Mouse (Mus musculus) urinary bladder, postnatal 4 days (tissue): ENCODE measurements at regions not wholly inside any gene's neighbourhood (a gene's known extent, or its start where the extent isn't known, plus 50 kb on each side); places are given as distances from the start of the nearest gene placed in this dataset.
"Not testable (repeated sequence)": the region's sequence is repeated elsewhere in the genome, so short reads cannot be mapped to it uniquely, and the experiment has no call there.

Source experiments
- DNase-seq, 2 experiments: peaks; one replicate each; pipeline ENCODE4 v3.0.0; 2021 to 2022; ENCODE audit warnings: low spot score in 2 of 2

DNA sequence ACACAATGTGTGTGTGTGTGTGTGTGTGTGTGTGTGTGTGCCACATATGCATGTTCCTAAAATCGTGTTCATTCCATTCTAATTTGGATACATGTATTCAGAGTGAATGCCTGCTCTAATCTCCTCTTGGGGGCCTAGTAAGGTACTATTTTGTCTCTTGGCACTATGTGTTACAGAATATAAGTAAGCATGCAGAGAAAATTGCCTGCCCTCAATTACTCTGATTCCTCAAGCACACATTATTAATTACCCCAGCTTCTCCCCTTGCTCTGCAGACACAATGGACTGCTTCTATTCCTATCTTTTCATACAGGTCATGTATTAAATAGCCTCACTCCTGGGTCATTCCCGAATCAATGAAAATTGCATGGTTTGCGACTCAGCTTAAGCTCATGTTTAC is 406.3 kb downstream of the Trib2 start:
- no peak for DNase-seq

DNA sequence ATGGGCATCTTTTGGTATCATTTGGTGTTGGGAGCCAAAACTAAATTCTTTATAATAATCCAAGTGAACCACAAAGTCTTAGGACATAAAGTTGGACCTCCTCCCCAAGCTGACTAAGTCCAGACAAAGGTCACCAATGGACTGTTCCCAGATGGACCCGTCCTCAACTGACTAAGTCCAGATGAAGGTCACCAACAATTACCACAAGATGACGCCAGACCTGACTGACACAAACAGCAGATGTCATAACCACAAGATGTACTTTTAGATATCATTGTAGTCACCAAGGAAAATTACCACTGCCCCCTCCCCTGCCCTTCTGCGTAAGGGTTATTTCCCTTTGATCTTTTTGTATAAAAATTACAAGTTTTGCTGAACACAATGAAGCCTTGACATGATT is 409.1 kb downstream of the Trib2 start:
- not testable (repeated sequence) for DNase-seq

DNA sequence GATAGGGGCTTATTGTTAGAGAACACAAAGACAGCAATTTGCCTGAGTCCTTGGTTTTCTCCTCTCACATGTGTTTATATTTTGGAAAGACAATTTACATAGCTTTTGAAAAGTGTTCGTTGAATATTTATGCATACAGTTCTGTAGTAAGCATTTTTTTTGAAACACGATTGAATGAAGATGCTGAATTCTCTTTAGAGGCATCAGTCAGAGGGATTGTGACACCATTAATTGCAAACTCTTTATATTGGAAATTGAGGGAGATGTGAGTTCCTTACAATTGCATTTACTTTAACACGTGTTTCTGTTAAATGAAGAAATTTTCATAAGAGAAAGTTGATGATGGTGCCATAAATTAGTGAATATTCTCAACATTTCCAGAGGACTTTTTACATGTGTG is 424.1 kb downstream of the Trib2 start:
- no peak for DNase-seq

DNA sequence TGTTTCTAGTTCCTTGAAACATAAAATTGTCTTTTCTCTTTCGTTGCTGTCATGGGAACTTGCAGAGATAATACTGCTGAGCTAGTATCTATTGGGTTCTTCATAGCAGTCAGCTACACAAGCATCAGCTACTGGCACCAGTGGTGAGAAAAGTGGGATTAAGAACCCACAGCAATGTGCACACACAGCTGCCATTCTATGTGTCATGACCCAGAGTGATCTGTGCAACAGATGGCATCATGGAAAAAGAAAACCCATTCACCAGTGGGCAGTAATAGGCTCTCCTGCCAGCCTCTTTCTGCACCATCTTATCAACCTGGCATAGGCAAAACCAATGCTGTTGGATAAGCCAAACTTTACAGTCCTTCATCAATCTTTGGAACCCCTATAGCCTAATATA is 428.1 kb downstream of the Trib2 start:
- DNase-seq, result no peak

DNA sequence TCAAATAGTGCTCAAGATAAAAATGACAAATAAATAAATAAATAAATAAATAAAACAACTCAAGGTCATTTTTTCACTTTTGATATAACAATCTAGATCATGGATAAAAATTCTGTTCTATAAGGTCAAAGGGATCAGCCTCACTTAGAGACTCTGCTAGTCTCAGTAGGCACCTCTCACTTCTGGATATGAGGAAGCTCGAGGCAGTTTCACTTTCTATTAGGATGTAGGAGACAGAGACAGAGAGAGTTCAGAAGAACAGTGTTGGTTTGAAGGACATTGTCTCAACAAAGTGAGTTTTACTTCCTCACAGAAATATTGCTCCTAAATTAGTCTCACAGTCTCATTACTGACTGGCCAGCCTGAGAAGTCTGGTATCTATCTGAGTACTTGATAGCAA is 458.9 kb downstream of the Trib2 start:
- DNase-seq, result no peak

DNA sequence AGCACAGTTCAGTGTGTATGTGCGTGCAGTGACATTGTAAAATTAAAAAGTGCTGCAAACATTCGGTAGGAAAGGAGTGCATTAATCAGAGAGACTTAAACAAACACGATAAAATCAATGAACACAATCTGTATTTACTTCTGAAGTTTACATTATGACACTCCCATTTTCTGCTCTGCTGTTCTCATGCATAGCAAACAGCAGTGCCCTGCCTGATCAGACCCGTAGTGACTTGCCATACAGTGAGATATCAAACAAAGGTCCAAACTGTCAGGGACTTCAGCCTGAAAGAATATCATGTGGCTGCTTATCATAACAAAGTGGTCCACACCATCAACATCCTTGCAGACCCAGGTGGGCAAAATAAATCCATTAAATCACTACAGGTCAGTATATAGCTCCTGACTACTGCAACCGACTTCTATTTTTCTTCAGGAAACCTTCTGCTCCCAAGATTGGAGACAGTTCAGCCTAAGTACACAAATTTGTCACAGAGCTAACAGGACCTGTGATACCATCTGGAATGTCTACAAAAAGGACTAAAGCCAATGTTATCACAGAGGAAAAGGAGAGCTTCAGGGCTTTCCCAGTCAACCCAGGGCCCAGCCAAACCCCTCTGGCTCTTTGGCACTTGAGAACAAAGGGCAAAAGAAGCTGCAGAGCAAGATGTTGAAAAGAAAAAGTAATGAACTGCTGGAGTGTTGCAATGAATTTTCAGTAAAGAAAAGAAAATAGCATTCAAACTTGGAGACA is 495.8 kb downstream of the Trib2 start:
- DNase-seq, result no peak

DNA sequence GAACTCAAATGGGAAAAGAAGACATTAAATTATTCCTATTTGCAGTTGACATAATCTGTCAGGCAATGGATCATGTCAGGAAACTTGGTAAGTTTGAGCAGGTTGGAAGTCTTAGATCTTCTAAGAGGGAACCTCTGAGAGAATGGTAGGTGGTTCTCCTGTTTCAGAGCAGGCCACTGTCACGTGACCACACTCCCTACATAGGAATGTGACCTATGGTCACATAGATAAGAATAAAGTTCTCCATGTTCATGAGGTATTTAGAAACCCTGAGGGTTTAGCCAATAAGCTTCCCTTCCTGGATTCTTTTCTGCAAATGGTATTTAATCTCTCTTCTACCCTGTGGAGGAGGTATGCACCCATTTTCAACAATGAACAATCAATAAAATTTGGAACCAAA is 497.1 kb downstream of the Trib2 start:
- no peak for DNase-seq

DNA sequence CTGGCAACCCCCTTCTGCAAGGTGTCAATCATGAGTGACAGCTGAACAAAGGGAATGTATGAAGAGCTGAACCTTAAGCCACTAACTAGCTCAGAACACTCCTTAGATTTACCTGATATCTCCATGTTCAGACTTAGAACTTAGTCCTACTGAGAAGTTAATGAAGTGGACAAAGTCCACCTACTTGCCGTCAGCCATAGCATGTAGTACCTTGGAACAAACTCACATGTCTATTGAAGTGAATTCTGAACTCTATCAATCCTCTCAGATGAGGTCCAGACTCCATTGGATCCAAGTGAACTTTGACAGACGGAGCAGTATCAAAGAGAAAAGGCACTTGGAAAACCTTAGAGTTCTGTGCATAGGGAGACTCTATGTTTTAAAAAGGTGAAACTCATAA is 521.8 kb downstream of the Trib2 start:
- DNase-seq, result no peak

DNA sequence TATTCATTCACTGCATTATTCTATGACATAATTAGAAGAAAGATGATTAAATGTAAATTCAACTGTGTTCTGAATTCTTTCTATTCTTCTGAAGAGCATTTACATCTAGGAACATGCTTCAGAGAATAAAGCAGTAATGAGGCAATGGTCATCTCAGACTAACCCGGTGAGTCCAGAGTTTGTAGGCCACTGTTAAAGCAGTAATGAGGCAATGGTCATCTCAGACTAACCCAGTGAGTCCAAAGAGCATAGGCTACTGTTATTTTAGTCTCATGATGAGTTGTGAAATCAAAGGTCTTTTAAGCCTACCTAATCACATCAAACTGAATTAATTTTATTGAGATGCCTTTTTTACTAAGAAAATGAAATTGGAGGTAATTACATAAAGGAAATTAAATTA is 554.6 kb downstream of the Trib2 start:
- DNase-seq, result no peak

DNA sequence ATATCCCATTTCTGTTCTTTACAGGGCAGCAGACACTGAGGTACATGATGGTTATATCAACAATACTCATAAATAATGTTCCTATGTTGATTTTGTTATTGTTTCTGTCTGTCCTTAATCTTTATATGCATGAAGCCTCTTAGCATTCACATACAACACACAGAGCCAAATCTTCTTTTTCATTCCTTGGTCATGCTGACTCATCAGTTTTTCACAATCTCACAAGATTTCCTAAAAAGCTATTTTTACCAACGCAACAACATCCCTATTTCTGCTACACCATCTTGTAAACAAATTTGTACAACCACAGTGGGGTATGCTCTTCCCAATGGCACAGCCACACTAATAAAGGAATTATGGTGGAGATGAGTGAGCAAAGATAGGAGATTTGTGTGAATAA is 555.1 kb downstream of the Trib2 start:
- DNase-seq, result no peak

DNA sequence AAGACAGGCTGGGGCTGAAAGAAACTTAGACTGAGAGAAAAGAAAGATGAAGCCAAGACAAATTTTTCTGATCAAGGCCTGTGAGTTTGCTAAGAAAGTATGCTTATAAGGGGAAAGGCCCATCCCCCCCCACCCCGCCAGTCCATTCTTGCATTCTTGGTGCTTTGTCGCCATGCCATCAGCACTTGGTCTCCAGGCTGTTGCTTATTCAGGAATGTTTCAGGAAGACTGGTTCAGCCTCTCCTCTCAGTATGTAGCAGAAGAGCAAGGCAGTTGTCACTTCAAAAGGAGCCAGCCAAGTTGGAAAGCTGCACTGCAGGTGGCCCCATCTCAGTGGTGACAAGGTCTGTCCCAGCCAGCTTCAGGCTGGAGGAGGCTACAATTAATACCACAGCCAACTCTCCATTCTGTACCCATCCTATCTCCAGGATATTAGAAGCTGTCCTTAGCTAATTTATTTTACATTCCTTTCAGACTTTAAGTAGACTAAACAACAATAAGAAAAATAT is 555.8 kb downstream of the Trib2 start:
- DNase-seq, result no peak

DNA sequence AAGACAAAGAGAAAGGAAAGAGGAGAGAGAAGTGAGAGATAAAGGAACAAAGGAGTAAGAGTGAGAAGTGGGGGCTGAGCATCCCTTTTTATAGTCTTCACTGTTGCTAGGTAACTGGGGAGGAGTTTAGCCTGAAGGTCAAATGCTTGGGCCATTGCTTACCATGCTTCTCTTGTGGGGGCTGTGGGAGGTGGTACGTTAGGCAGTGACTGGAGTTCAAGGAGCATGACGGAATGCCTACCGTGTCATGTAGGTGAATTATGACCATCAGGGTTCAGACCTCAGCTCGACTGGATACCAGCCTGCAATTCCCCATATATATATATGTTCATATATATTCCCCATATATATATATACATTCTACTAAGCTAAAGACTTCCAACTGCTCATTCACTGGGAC is 571.8 kb downstream of the Trib2 start:
- DNase-seq, result no peak

DNA sequence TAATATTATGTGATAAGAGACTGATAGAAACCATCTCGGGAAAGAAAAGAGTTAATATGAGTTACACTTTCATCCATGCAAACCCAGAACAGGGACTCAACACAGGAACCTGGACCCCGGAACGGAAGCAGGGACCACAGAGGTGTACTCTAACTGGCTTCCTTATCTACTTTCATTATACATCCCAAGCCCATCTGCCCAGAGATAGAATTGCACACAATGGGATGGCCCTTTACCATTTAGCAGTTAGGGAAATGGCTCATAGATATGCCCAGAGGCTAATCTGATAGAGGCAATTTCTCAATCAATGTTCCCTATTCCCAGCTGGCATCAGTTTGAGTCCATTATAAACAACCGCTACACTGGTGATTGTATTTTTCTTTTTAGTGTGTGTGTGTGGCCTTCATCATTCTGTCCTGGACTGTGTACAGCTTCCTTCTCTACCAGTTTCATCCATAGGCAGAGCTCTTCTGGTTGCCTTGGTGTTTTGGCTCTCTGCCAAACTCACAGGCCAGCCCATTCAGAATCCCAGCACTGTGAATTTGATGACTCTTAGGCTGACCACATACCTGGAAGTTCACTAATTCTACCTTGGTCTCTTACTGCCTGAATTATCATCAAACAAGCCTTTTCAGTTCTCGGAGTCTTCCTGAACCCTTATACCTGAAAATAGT is 594.1 kb downstream of the Trib2 start:
- no peak for DNase-seq

DNA sequence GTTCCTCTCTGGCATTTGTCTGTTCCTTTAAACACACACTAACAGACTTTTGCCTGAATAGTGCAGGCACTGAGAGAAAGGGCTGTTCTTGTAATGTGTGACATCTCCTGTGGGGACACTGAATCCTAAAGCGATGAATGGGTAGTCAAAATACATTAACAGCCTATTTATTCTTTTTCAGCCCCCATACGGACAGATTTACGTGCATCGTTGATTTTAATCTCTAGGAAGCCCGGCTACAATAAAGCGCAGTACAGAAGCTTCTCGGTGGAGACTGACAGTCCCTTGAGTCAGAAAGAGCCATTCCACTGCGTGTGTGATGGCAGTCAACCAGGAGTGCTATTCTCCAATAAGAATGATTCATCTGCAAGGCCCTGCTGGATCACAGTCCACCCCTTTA is 598.2 kb downstream of the Trib2 start:
- no peak for DNase-seq

DNA sequence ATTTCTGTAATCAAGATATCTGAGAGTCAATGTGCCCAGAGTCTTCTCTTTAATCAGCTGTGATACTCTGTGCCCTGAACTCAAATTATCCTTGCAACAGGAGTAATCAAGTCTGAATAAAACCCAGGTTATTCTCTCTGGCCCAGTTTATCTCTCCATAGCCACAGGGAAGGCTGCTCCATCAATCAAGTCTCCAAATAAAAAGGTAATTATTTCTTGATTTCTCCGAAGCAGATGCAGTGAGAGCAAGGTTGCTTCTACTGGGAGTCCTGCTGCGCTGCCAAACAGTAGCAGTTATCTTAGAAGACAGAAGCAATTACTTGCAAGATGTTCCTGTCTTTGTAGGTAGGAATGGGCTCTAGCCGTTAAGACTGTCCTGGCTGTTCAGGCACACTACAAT is 600.5 kb downstream of the Trib2 start:
- no peak for DNase-seq

DNA sequence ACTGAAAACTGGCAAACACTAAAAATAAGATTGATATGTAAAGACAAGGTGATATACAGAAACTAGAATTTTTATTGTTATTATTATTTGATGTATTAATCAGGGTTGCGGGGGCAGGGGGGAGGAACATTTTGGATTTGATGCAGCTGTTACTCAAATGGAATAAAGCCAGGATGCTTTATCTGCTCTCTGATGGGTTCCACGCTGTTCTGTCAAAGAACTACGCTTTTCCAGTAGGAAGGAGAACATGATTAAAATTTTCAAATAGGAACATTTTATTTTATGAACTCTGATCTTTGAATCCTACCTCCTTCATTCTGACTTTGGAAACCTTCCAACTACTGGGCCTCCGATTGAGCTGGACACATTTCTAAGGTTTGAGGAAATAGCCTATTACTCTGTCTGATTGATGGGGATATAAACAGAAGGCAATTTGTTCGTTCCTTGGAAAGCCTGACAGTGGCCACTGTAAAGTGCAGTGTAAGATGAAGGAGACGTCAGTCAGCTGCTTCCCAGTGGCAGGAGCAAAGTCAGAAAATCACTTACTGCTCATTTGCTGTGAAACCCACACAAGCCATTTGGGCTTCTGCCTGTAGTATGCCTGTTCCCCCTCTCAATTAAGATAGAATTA is 642.2 kb downstream of the Trib2 start:
- DNase-seq, result no peak

DNA sequence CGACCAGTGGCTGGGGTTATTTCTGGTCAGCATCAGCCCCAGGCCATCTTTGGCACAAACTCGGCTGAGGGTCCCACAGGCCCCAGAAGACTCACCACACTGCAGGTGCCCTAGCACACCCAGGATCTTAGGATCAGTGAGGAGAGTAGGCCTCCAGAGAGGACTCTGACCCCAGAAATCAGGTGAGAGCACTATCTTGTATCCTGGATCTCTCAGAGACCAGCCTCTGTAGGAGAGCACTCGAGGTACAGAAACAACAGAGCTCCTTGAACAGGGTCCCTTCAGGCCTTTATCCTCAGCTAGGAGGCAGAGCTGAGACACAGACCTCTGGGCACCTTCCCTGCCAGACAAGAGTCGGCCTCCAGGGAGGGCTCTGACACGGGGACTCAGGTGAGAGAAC is 654.1 kb downstream of the Trib2 start:
- no peak for DNase-seq

DNA sequence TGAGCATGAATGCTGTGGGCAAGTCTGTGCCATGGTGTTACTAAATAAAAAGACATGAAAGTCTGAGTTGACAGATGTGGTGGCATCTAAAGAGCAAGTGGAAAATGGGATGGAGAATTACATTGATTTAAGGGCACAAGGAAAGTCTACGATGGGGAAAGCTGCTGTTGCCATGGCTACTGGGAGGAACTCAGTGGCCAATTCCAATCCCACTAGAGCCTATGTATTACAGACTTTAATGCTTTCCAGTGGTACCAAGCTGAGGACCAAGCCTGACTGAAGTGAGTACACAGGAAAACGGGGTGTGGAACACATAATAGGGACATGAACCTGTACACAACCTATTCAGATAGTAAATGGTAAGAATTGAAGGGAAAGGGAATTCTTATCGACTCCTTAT is 654.9 kb downstream of the Trib2 start:
- DNase-seq, result no peak

DNA sequence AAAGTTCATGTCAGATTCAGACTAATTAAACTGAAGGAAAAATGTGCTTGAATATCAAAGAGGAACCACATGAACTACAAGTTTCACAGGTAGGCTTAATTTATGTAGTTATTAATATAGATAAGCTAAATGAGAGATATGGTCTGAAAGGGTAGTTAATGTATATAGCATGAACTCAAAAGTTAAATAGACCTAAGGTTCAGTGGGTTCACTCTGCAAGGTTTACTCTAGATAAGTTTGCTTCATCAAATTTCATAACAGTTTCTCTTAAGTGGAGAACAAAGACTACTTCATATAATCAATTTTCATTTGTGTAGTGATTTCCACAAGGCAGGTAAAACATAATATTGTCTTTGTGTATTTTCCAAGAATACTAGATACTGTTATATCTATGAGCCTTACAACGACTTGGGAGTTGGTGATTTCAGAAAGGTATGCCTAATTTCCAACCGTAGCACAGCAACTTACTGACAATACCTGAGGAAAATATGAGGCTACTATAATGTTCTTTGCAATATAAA is 656.2 kb downstream of the Trib2 start:
- DNase-seq, result no peak

DNA sequence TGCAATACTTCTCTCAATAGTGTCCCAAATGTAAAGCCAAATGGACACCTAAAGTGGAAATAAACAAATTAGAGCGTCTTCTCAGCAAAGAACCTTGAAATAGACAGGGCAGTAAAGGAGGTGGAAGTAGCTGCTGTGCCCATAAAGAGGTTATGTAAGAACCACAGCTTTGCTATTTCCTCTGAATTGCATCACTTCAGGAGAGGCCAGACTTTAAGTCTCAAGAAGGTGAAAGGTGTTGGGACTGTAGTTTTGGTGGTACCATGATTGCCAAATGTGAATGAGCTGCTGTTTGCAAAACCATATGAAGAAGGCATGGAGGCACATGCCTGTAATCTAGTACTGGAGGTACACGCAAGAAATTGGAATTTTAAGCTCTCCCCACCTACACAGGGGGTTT is 670.3 kb downstream of the Trib2 start:
- no peak for DNase-seq

DNA sequence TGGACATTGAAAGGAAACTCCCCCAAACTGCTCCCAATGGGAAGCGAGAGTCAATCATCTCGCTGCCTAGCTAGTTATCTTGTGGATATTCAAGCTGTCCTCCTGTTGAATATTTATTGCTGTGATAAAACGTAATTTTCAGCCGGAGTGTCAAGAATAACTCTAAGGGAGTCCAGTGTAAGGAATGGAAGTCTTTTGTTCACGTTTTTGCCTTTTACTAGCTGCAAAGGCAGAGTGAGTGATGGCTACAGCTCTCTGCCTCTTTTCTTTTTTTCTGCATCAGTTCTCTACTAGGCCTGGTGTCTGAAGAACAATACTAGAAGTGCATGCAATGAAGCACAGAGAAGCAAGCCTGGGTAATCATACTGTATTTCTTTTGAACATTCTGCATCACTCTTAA is 679.7 kb downstream of the Trib2 start:
- DNase-seq, result no peak

DNA sequence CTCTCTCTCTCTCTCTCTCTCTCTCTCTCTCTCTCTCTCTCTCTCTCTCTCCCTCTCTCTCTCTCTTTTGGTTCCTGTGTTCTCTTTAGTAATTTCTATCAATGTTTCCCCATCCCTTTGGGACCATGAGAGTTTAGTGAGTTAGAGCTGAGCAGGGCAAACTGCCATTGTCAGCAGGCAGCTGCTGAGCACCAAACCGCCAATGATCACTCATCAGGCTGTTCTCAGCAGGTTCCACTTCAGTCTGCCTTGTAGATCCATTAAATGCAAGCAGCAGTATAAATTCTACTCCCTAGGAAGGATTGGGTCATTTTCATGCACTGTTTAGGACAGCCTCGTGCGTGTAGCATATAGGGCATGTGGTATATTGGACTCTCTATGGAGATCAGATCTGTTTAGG is 692.5 kb downstream of the Trib2 start:
- no peak for DNase-seq
